Mouse (Mus musculus) forebrain, embryonic 15.5 days (tissue): ENCODE results near the gene Slit3. TPM values are rescaled to one million over a fixed set of nuclear protein-coding genes. Genes with fewer than 3 reads are reported as not detected.

Source experiments
- ATAC-seq: fragments of 200-750 bp; cut with Nextera tagmentation; replicated peaks from 2 replicates; pipeline ENCODE4 v1.8.0; 2017; ENCODE audit warnings: mild to moderate bottlenecking, moderate TSS enrichment, moderate library complexity
- H3K27ac ChIP-seq: fragments of 300-500 bp; sonication (generic); replicated peaks from 2 replicates; pipeline ENCODE4 v1.5.1; 2015; ENCODE audit warnings: mild to moderate bottlenecking, inconsistent platforms
- H3K27me3 ChIP-seq: fragments of 300-500 bp; sonication (generic); 2 replicates; pipeline ENCODE4 v1.6.1; 2015; ENCODE audit warnings: inconsistent platforms
- H3K36me3 ChIP-seq: fragments of 300-500 bp; sonication (generic); 2 replicates; pipeline ENCODE4 v1.6.1; 2015; ENCODE audit warnings: mild to moderate bottlenecking, inconsistent platforms
- H3K4me1 ChIP-seq: fragments of 300-500 bp; sonication (generic); 2 replicates; pipeline ENCODE4 v1.6.1; 2015; ENCODE audit warnings: inconsistent platforms
- H3K4me2 ChIP-seq: fragments of 300-500 bp; sonication (generic); replicated peaks from 2 replicates; pipeline ENCODE4 v1.6.1; 2015; ENCODE audit warnings: mild to moderate bottlenecking, inconsistent platforms
- H3K4me3 ChIP-seq: fragments of 300-500 bp; sonication (generic); 2 replicates; pipeline ENCODE4 v1.5.1; 2015; ENCODE audit warnings: mild to moderate bottlenecking, inconsistent platforms
- H3K9ac ChIP-seq: fragments of 300-500 bp; sonication (generic); replicated peaks from 2 replicates; pipeline ENCODE4 v1.6.1; 2015; ENCODE audit warnings: mild to moderate bottlenecking, inconsistent platforms
- H3K9me3 ChIP-seq: fragments of 300-500 bp; sonication (generic); 2 replicates; pipeline ENCODE4 v1.6.1; 2016; ENCODE audit warnings: inconsistent platforms
- WGBS: fragments of 180-500 bp; shearing (Covaris S2); methylation state at CpG from one replicate; pipeline ENCODE4 v1.1.7; 2015; ENCODE audit warnings: mixed read lengths; 5-methylcytosine and 5-hydroxymethylcytosine counted together
- polyA plus RNA-seq: library from polyadenylated mRNA; unstranded; fragments of >200 nt; fragmentation: Nextera tagmentation; extraction: Ambion mirVana; gene quantifications from 2 replicates; pipeline ENCODE4 v1.2.1, GENCODE M21; 2015

The Slit3 gene
- polyA plus RNA-seq, 1 experiment from 2014 or later, result 6.4 TPM

- peaks cover 51% of the 10 kb centered on the region; the same call in 1 of the 2 replicates for H3K27me3 ChIP-seq
- ATAC-seq, result no peak
- H3K4me2 ChIP-seq, result no peak overlapping the region
- H3K36me3 ChIP-seq, result no peaks in the 10 kb centered on the region
- H3K27ac ChIP-seq, result no peak overlapping the region
- 0 out of 2 replicates have a peak, but pooled peaks cover 7% of the 10 kb centered on the region for H3K4me1 ChIP-seq
- no peak overlapping the region for H3K4me3 ChIP-seq
- no peak overlapping the region for H3K9ac ChIP-seq
- no peaks in the 10 kb centered on the region for H3K9me3 ChIP-seq
- 89% methylated on average over 3 of the region's 3 CpGs for WGBS
Measured at GRCm38 (mm10) chr11:35662945-35663344, 541.9 kb downstream of the Slit3 start.

GRCm38 (mm10) chr11:35663661-35664060, 542.6 kb downstream of the Slit3 start:
- Histone ChIP-seq H3K9ac (no peak overlapping the region), H3K36me3 (no peaks in the 10 kb centered on the region), H3K27ac (no peak overlapping the region), H3K4me1 (0 out of 2 replicates have a peak, but pooled peaks cover 9% of the 10 kb centered on the region), H3K27me3 (peaks cover 54% of the 10 kb centered on the region; the same call in 1 of the 2 replicates), H3K9me3 (no peaks in the 10 kb centered on the region), H3K4me3 (no peak overlapping the region), H3K4me2 (no peak overlapping the region)
- no peak for ATAC-seq
- WGBS, result 16% methylated on average over 8 of the region's 8 CpGs

- 0 out of 2 replicates have a peak, but pooled peaks have one; percentile 31 for ATAC-seq
- Histone ChIP-seq H3K9me3 (no peaks in the 10 kb centered on the region), H3K36me3 (no peaks in the 10 kb centered on the region), H3K4me1 (0 out of 2 replicates have a peak, but pooled peaks cover 12% of the 10 kb centered on the region), H3K4me2 (no peak overlapping the region), H3K27ac (no peak overlapping the region), H3K27me3 (peaks cover 54% of the 10 kb centered on the region; the same call in 1 of the 2 replicates), H3K9ac (no peak overlapping the region), H3K4me3 (no peak overlapping the region)
- 40% methylated on average over 5 of the region's 5 CpGs for WGBS
Measured at GRCm38 (mm10) chr11:35664991-35665390, 544.0 kb downstream of the Slit3 start.

- no peak for ATAC-seq
- peaks cover 47% of the 10 kb centered on the region; the same call in 1 of the 2 replicates for H3K27me3 ChIP-seq
- no peak overlapping the region for H3K27ac ChIP-seq
- H3K9ac ChIP-seq, result no peak overlapping the region
- H3K4me3 ChIP-seq, result no peak overlapping the region
- no peaks in the 10 kb centered on the region for H3K36me3 ChIP-seq
- 38% methylated on average over 3 of the region's 3 CpGs for WGBS
- 0 out of 2 replicates have a peak, but pooled peaks cover 12% of the 10 kb centered on the region for H3K4me1 ChIP-seq
- H3K4me2 ChIP-seq, result no peak overlapping the region
- no peaks in the 10 kb centered on the region for H3K9me3 ChIP-seq
Measured at GRCm38 (mm10) chr11:35667428-35667827, 546.4 kb downstream of the Slit3 start.

- 0 out of 2 replicates have a peak, but pooled peaks cover 12% of the 10 kb centered on the region for H3K4me1 ChIP-seq
- no peaks in the 10 kb centered on the region for H3K36me3 ChIP-seq
- H3K9ac ChIP-seq, result no peak overlapping the region
- 48% methylated on average over 3 of the region's 3 CpGs for WGBS
- H3K4me2 ChIP-seq, result no peak overlapping the region
- peaks cover 41% of the 10 kb centered on the region; the same call in 1 of the 2 replicates for H3K27me3 ChIP-seq
- H3K27ac ChIP-seq, result no peak overlapping the region
- H3K4me3 ChIP-seq, result no peak overlapping the region
- no peaks in the 10 kb centered on the region for H3K9me3 ChIP-seq
- no peak for ATAC-seq
Measured at GRCm38 (mm10) chr11:35668138-35668537, 547.1 kb downstream of the Slit3 start.

GRCm38 (mm10) chr11:35668750-35669149, 547.7 kb downstream of the Slit3 start:
- 80% methylated on average over 1 of the region's 1 CpGs for WGBS
- H3K27me3 ChIP-seq, result peaks cover 37% of the 10 kb centered on the region; the same call in 1 of the 2 replicates
- H3K4me3 ChIP-seq, result no peak overlapping the region
- H3K9me3 ChIP-seq, result no peaks in the 10 kb centered on the region
- no peaks in the 10 kb centered on the region for H3K36me3 ChIP-seq
- no peak for ATAC-seq
- no peak overlapping the region for H3K27ac ChIP-seq
- no peak overlapping the region for H3K4me2 ChIP-seq
- H3K9ac ChIP-seq, result no peak overlapping the region
- 0 out of 2 replicates have a peak, but pooled peaks cover 11% of the 10 kb centered on the region for H3K4me1 ChIP-seq

GRCm38 (mm10) chr11:35669536-35669935, 548.5 kb downstream of the Slit3 start:
- Histone ChIP-seq H3K4me3 (no peak overlapping the region), H3K36me3 (no peaks in the 10 kb centered on the region), H3K9ac (no peak overlapping the region), H3K4me1 (0 out of 2 replicates have a peak, but pooled peaks cover 8% of the 10 kb centered on the region), H3K27me3 (peaks cover 30% of the 10 kb centered on the region; the same call in 1 of the 2 replicates), H3K27ac (no peak overlapping the region), H3K9me3 (no peaks in the 10 kb centered on the region), H3K4me2 (no peak overlapping the region)
- no peak for ATAC-seq
- WGBS, result 79% methylated on average over 5 of the region's 5 CpGs

GRCm38 (mm10) chr11:35670181-35670580, 549.2 kb downstream of the Slit3 start:
- Histone ChIP-seq H3K9ac (no peak overlapping the region), H3K4me1 (0 out of 2 replicates have a peak, but pooled peaks cover 5% of the 10 kb centered on the region), H3K36me3 (no peaks in the 10 kb centered on the region), H3K27ac (no peak overlapping the region), H3K4me2 (no peak overlapping the region), H3K9me3 (no peaks in the 10 kb centered on the region), H3K27me3 (peaks cover 25% of the 10 kb centered on the region; the same call in 1 of the 2 replicates), H3K4me3 (no peak overlapping the region)
- WGBS, result 79% methylated on average over 6 of the region's 6 CpGs
- no peak for ATAC-seq

- no peak overlapping the region for H3K27ac ChIP-seq
- H3K4me2 ChIP-seq, result no peak overlapping the region
- 72% methylated on average over 3 of the region's 3 CpGs for WGBS
- no peaks in the 10 kb centered on the region for H3K9me3 ChIP-seq
- no peak for ATAC-seq
- no peak overlapping the region for H3K4me3 ChIP-seq
- H3K9ac ChIP-seq, result no peak overlapping the region
- peaks cover 20% of the 10 kb centered on the region; the same call in 1 of the 2 replicates for H3K27me3 ChIP-seq
- no peaks in the 10 kb centered on the region for H3K36me3 ChIP-seq
- H3K4me1 ChIP-seq, result 0 out of 2 replicates have a peak, but pooled peaks cover 5% of the 10 kb centered on the region
Measured at GRCm38 (mm10) chr11:35670746-35671145, 549.7 kb downstream of the Slit3 start.

- Histone ChIP-seq H3K9ac (no peak overlapping the region), H3K4me2 (no peak overlapping the region), H3K9me3 (no peaks in the 10 kb centered on the region), H3K27ac (no peak overlapping the region), H3K36me3 (no peaks in the 10 kb centered on the region), H3K27me3 (peaks cover 2% of the 10 kb centered on the region; the same call in 1 of the 2 replicates), H3K4me1 (0 out of 2 replicates have a peak, but pooled peaks cover 5% of the 10 kb centered on the region), H3K4me3 (no peak overlapping the region)
- ATAC-seq, result peak; percentile 84
- WGBS, result 42% methylated on average over 7 of the region's 7 CpGs
Measured at GRCm38 (mm10) chr11:35673050-35673449, 552.0 kb downstream of the Slit3 start.

GRCm38 (mm10) chr11:35674242-35674641, 553.2 kb downstream of the Slit3 start:
- Histone ChIP-seq H3K4me1 (no peaks in the 10 kb centered on the region), H3K4me3 (no peak overlapping the region), H3K36me3 (no peaks in the 10 kb centered on the region), H3K27ac (no peak overlapping the region), H3K27me3 (no peaks in the 10 kb centered on the region; the same call in 1 of the 2 replicates), H3K4me2 (no peak overlapping the region), H3K9ac (no peak overlapping the region), H3K9me3 (no peaks in the 10 kb centered on the region)
- WGBS, result 87% methylated on average over 9 of the region's 9 CpGs
- no peak for ATAC-seq

- no peaks in the 10 kb centered on the region for H3K27me3 ChIP-seq
- WGBS, result 76% methylated on average over 4 of the region's 4 CpGs
- ATAC-seq, result no peak
- no peaks in the 10 kb centered on the region for H3K4me1 ChIP-seq
- H3K27ac ChIP-seq, result no peak overlapping the region
- H3K9ac ChIP-seq, result no peak overlapping the region
- no peaks in the 10 kb centered on the region for H3K9me3 ChIP-seq
- no peak overlapping the region for H3K4me2 ChIP-seq
- H3K4me3 ChIP-seq, result no peak overlapping the region
- H3K36me3 ChIP-seq, result no peaks in the 10 kb centered on the region
Measured at GRCm38 (mm10) chr11:35676744-35677143, 555.7 kb downstream of the Slit3 start.

GRCm38 (mm10) chr11:35679976-35680375, 559.0 kb downstream of the Slit3 start:
- H3K27me3 ChIP-seq, result no peaks in the 10 kb centered on the region
- H3K36me3 ChIP-seq, result no peaks in the 10 kb centered on the region
- no peaks in the 10 kb centered on the region for H3K9me3 ChIP-seq
- no peaks in the 10 kb centered on the region for H3K4me1 ChIP-seq
- no peak overlapping the region for H3K4me2 ChIP-seq
- 79% methylated on average over 5 of the region's 5 CpGs for WGBS
- H3K27ac ChIP-seq, result no peak overlapping the region
- H3K4me3 ChIP-seq, result no peak overlapping the region
- no peak overlapping the region for H3K9ac ChIP-seq
- ATAC-seq, result no peak
